Mouse (Mus musculus): Measurements from ENCODE around the gene Lrig2. TPM values are rescaled to one million over a fixed set of nuclear protein-coding genes. Genes with fewer than 3 reads are reported as not detected.

The Lrig2 gene
- polyA plus RNA-seq, 1 experiment from 2014 or later, result 21.9 TPM

GRCm38 (mm10) chr3:104442357-104442756 is 69.4 kb downstream of the Lrig2 start:
- Histone ChIP-seq H3K4me2 (ENCODE audit: low read length) (peak overlapping the region; percentile 61), H3K36me3 (ENCODE audit: control insufficient read depth, insufficient read depth, low read length) (no peaks in the 10 kb centered on the region), H3K4me1 (ENCODE audit: control insufficient read depth, insufficient read depth, low read depth, low read length) (peaks cover 9% of the 10 kb centered on the region), H3K27me3 (replicated peaks; ENCODE audit: control insufficient read depth, insufficient read depth, low read length) (no peaks in the 10 kb centered on the region), H3K27ac (ENCODE audit: low read depth, low read length) (no peak overlapping the region), H3K9me3 (ENCODE audit: control insufficient read depth, low read length) (no peaks in the 10 kb centered on the region), H3K4me3 (ENCODE audit: low read length) (peak overlapping the region; percentile 27), H3K9ac (ENCODE audit: low read depth, low read length) (peak overlapping the region; percentile 50; the same call in 1 of the 2 replicates)
- ATAC-seq, result peak; percentile 37
- 22% methylated on average over 5 of the region's 5 CpGs for WGBS

GRCm38 (mm10) chr3:104441870-104442283 is 69.8 kb downstream of the Lrig2 start:
- Histone ChIP-seq H3K9me3 (ENCODE audit: control insufficient read depth, low read length) (no peaks in the 10 kb centered on the region), H3K4me3 (ENCODE audit: low read length) (peak overlapping the region; percentile 27), H3K4me1 (ENCODE audit: control insufficient read depth, insufficient read depth, low read depth, low read length) (peaks cover 9% of the 10 kb centered on the region), H3K27ac (ENCODE audit: low read depth, low read length) (peak overlapping the region; percentile 71; the same call in 1 of the 2 replicates), H3K36me3 (ENCODE audit: control insufficient read depth, insufficient read depth, low read length) (no peaks in the 10 kb centered on the region), H3K4me2 (ENCODE audit: low read length) (peak overlapping the region; percentile 61), H3K9ac (ENCODE audit: low read depth, low read length) (peak overlapping the region; percentile 64), H3K27me3 (replicated peaks; ENCODE audit: control insufficient read depth, insufficient read depth, low read length) (no peaks in the 10 kb centered on the region)
- ATAC-seq, result peak; percentile 98
- WGBS, result 11% methylated on average over 15 of the region's 15 CpGs

GRCm38 (mm10) chr3:104441435-104441834 is 70.3 kb downstream of the Lrig2 start:
- Histone ChIP-seq H3K27me3 (replicated peaks; ENCODE audit: control insufficient read depth, insufficient read depth, low read length) (no peaks in the 10 kb centered on the region), H3K36me3 (ENCODE audit: control insufficient read depth, insufficient read depth, low read length) (no peaks in the 10 kb centered on the region), H3K27ac (ENCODE audit: low read depth, low read length) (0 out of 2 replicates have a peak overlapping the region, but pooled peaks have one; percentile 71), H3K9ac (ENCODE audit: low read depth, low read length) (peak overlapping the region; percentile 64), H3K4me3 (ENCODE audit: low read length) (no peak overlapping the region; the same call in 1 of the 2 replicates), H3K4me1 (ENCODE audit: control insufficient read depth, insufficient read depth, low read depth, low read length) (peaks cover 9% of the 10 kb centered on the region), H3K4me2 (ENCODE audit: low read length) (peak overlapping the region; percentile 61), H3K9me3 (ENCODE audit: control insufficient read depth, low read length) (no peaks in the 10 kb centered on the region)
- WGBS, result 79% methylated on average over 7 of the region's 7 CpGs
- peak; percentile 19 for ATAC-seq

- no peak for ATAC-seq
- H3K9me3 ChIP-seq (ENCODE audit: control insufficient read depth, low read length), result no peaks in the 10 kb centered on the region
- WGBS, result 100% methylated on average over 1 of the region's 1 CpGs
- H3K4me2 ChIP-seq (ENCODE audit: low read length), result no peak overlapping the region
- H3K4me3 ChIP-seq (ENCODE audit: low read length), result no peak overlapping the region
- no peak overlapping the region for H3K27ac ChIP-seq (ENCODE audit: low read depth, low read length)
- H3K27me3 ChIP-seq (replicated peaks; ENCODE audit: control insufficient read depth, insufficient read depth, low read length), result no peaks in the 10 kb centered on the region
- H3K36me3 ChIP-seq (ENCODE audit: control insufficient read depth, insufficient read depth, low read length), result no peaks in the 10 kb centered on the region
- H3K9ac ChIP-seq (ENCODE audit: low read depth, low read length), result no peak overlapping the region
- peaks cover 9% of the 10 kb centered on the region for H3K4me1 ChIP-seq (ENCODE audit: control insufficient read depth, insufficient read depth, low read depth, low read length)
Measured at GRCm38 (mm10) chr3:104438777-104439176, 72.9 kb downstream of the Lrig2 start.

- 45% methylated on average over 7 of the region's 7 CpGs for WGBS
- no peak overlapping the region for H3K4me3 ChIP-seq (ENCODE audit: low read length)
- no peak overlapping the region for H3K27ac ChIP-seq (ENCODE audit: low read depth, low read length)
Measured at GRCm38 (mm10) chr3:104437576-104437975, 74.1 kb downstream of the Lrig2 start.

GRCm38 (mm10) chr3:104435947-104436346 is 75.8 kb downstream of the Lrig2 start:
- Histone ChIP-seq H3K27me3 (replicated peaks; ENCODE audit: control insufficient read depth, insufficient read depth, low read length) (no peaks in the 10 kb centered on the region), H3K4me2 (ENCODE audit: low read length) (no peak overlapping the region), H3K4me3 (ENCODE audit: low read length) (no peak overlapping the region), H3K36me3 (ENCODE audit: control insufficient read depth, insufficient read depth, low read length) (no peaks in the 10 kb centered on the region), H3K27ac (ENCODE audit: low read depth, low read length) (no peak overlapping the region), H3K9ac (ENCODE audit: low read depth, low read length) (no peak overlapping the region), H3K9me3 (ENCODE audit: control insufficient read depth, low read length) (no peaks in the 10 kb centered on the region), H3K4me1 (ENCODE audit: control insufficient read depth, insufficient read depth, low read depth, low read length) (no peaks in the 10 kb centered on the region; the same call in 1 of the 2 replicates)
- WGBS, result 93% methylated on average over 3 of the region's 3 CpGs
- ATAC-seq, result no peak

More at GRCm38 (mm10) chr3:104437576-104437975, 74.1 kb downstream of the Lrig2 start:
- no peaks in the 10 kb centered on the region for H3K9me3 ChIP-seq (ENCODE audit: control insufficient read depth, low read length)
- H3K4me1 ChIP-seq (ENCODE audit: control insufficient read depth, insufficient read depth, low read depth, low read length), result peaks cover 9% of the 10 kb centered on the region
- H3K4me2 ChIP-seq (ENCODE audit: low read length), result no peak overlapping the region
- no peak overlapping the region for H3K9ac ChIP-seq (ENCODE audit: low read depth, low read length)
- ATAC-seq, result no peak
- no peaks in the 10 kb centered on the region for H3K36me3 ChIP-seq (ENCODE audit: control insufficient read depth, insufficient read depth, low read length)
- H3K27me3 ChIP-seq (replicated peaks; ENCODE audit: control insufficient read depth, insufficient read depth, low read length), result no peaks in the 10 kb centered on the region

- Histone ChIP-seq H3K9ac (ENCODE audit: low read depth, low read length) (peak overlapping the region; percentile 9; the same call in 1 of the 2 replicates), H3K27ac (ENCODE audit: low read depth, low read length) (no peak overlapping the region), H3K4me2 (ENCODE audit: low read length) (peak overlapping the region; percentile 44), H3K4me3 (ENCODE audit: low read length) (peak overlapping the region; percentile 28), H3K9me3 (ENCODE audit: control insufficient read depth, low read length) (no peaks in the 10 kb centered on the region), H3K27me3 (replicated peaks; ENCODE audit: control insufficient read depth, insufficient read depth, low read length) (no peaks in the 10 kb centered on the region), H3K36me3 (ENCODE audit: control insufficient read depth, insufficient read depth, low read length) (no peaks in the 10 kb centered on the region), H3K4me1 (ENCODE audit: control insufficient read depth, insufficient read depth, low read depth, low read length) (no peaks in the 10 kb centered on the region; the same call in 1 of the 2 replicates)
- WGBS, result 4% methylated on average over 9 of the region's 9 CpGs
- no peak for ATAC-seq
Measured at GRCm38 (mm10) chr3:104434246-104434696, 77.4 kb downstream of the Lrig2 start.

- no peak overlapping the region for H3K9ac ChIP-seq (ENCODE audit: low read depth, low read length)
- no peak overlapping the region for H3K27ac ChIP-seq (ENCODE audit: low read depth, low read length)
- no peaks in the 10 kb centered on the region; the same call in 1 of the 2 replicates for H3K4me1 ChIP-seq (ENCODE audit: control insufficient read depth, insufficient read depth, low read depth, low read length)
- WGBS, result 81% methylated on average over 6 of the region's 6 CpGs
- no peaks in the 10 kb centered on the region for H3K27me3 ChIP-seq (replicated peaks; ENCODE audit: control insufficient read depth, insufficient read depth, low read length)
- H3K4me3 ChIP-seq (ENCODE audit: low read length), result no peak overlapping the region
- no peaks in the 10 kb centered on the region for H3K9me3 ChIP-seq (ENCODE audit: control insufficient read depth, low read length)
- H3K36me3 ChIP-seq (ENCODE audit: control insufficient read depth, insufficient read depth, low read length), result no peaks in the 10 kb centered on the region
- H3K4me2 ChIP-seq (ENCODE audit: low read length), result no peak overlapping the region
- no peak for ATAC-seq
Measured at GRCm38 (mm10) chr3:104432651-104433050, 79.1 kb downstream of the Lrig2 start.

- peak; percentile 24; the same call in 1 of the 2 replicates for ATAC-seq
- no peak overlapping the region for H3K4me2 ChIP-seq (ENCODE audit: low read length)
- no peaks in the 10 kb centered on the region for H3K9me3 ChIP-seq (ENCODE audit: control insufficient read depth, low read length)
- H3K4me3 ChIP-seq (ENCODE audit: low read length), result no peak overlapping the region
- no peak overlapping the region for H3K9ac ChIP-seq (ENCODE audit: low read depth, low read length)
- no peaks in the 10 kb centered on the region; the same call in 1 of the 2 replicates for H3K4me1 ChIP-seq (ENCODE audit: control insufficient read depth, insufficient read depth, low read depth, low read length)
- H3K27ac ChIP-seq (ENCODE audit: low read depth, low read length), result no peak overlapping the region
- 24% methylated on average over 10 of the region's 10 CpGs for WGBS
- no peaks in the 10 kb centered on the region for H3K27me3 ChIP-seq (replicated peaks; ENCODE audit: control insufficient read depth, insufficient read depth, low read length)
- no peaks in the 10 kb centered on the region for H3K36me3 ChIP-seq (ENCODE audit: control insufficient read depth, insufficient read depth, low read length)
Measured at GRCm38 (mm10) chr3:104431848-104432159, 79.9 kb downstream of the Lrig2 start.
